Mouse (Mus musculus) cerebellum, adult 2 months (tissue): ENCODE results near the gene Hamp. TPM values are rescaled to one million over a fixed set of nuclear protein-coding genes. Genes with fewer than 3 reads are reported as not detected.
"Not testable (repeated sequence)": the region's sequence is repeated elsewhere in the genome, so short reads cannot be mapped to it uniquely, and the experiment has no call there.

Experiments used
- DNase-seq, 2 experiments: peaks; one replicate each; pipeline ENCODE4 v3.0.0; 2021
- H3K27ac ChIP-seq: fragments of 200-500 bp; 2 replicates; pipeline ENCODE4 v1.5.1; 2012; ENCODE audit warnings: low read length, control low read depth, inconsistent platforms; ENCODE audit not compliant: insufficient read depth
- H3K27me3 ChIP-seq: fragments of 200-500 bp; 2 replicates; pipeline ENCODE4 v1.6.1; 2012; ENCODE audit warnings: inconsistent platforms, mild to moderate bottlenecking, low read length, moderate library complexity; ENCODE audit not compliant: control insufficient read depth, insufficient read depth
- H3K4me1 ChIP-seq: fragments of 200-500 bp; 2 replicates; pipeline ENCODE4 v1.6.1; 2011; ENCODE audit warnings: low read length; ENCODE audit not compliant: control insufficient read depth, insufficient read depth
- H3K4me3 ChIP-seq: fragments of 200-500 bp; replicated peaks from 2 replicates; pipeline ENCODE3; 2011; ENCODE audit warnings: mild to moderate bottlenecking, low read depth, low read length, control low read depth; ENCODE audit not compliant: insufficient read depth
- CTCF ChIP-seq: fragments of 200-500 bp; IDR thresholded peaks from 2 replicates; pipeline ENCODE4 v1.5.1; 2011; ENCODE audit warnings: low read depth, mild to moderate bottlenecking, control low read depth, low read length, moderate library complexity, borderline replicate concordance; ENCODE audit not compliant: insufficient read depth
- POLR2A ChIP-seq: fragments of 200-500 bp; IDR thresholded peaks from 2 replicates; pipeline ENCODE4 v1.6.1; 2011; ENCODE audit warnings: low read length, control low read depth, borderline replicate concordance; ENCODE audit not compliant: insufficient read depth
- WGBS: fragments of 180-500 bp; shearing (Covaris S2); methylation state at CpG from one replicate; pipeline ENCODE4 v1.1.7; 2018; 5-methylcytosine and 5-hydroxymethylcytosine counted together
- polyA plus RNA-seq: library from polyadenylated mRNA; depleted of rRNA; stranded (reverse); fragments of >200 nt; gene quantifications from 2 replicates; pipeline ENCODE4 v1.2.3, GENCODE M21; 2012

Hamp gene
- polyA plus RNA-seq, 1 experiment = not detected

DNA sequence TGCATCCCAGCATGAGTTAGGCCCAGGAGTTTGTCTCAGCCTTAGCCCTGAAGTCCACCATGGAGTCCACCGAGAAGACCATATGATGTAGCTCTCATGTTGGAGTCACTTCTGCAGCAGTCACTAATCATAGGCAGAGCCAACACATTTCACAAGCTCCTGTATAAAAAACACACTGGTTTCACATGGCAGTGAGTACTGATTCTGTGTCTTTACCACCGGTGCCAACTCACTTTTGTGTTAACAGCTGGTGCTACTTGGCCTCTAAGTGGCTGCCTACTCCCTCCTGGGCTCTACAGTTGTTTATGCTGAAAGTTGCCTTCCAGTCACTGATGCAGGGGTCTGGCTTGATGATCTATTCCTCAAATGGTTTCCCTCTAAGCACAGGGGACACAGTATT lies 19.3 kb downstream of the Hamp start, which contains the start of gene Hamp2:
Gene Hamp2 (minus strand): TSS at position 101 of the 400 bp plus-strand sequence.
- H3K4me3 ChIP-seq, DNase-seq, H3K27ac ChIP-seq, H3K27me3 ChIP-seq, H3K4me1 ChIP-seq: not testable (repeated sequence)
- WGBS = 13% methylated on average over 2 of the region's 2 CpGs

DNA sequence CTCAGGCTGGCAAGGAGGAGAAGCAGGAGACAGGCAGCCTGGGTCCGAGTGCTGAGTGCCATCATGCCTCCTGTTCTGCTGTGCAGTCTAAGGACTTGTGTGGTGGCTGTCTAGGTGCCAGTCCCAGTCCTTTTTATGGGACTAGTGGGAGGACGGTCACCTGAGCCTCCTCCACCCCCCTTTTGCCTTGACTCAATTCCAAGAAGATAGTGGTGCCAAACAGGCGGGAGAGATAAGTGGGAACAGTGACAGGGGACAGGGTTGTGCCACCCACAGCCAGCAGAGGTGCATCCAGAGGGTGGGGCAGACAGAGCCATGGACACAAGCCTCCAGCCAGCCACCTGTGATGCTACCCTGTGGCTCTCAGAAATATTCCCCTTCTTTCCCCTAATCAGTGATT lies 19.8 kb downstream of the Hamp start:
- WGBS = 38% methylated on average over 3 of the region's 3 CpGs
- TF ChIP-seq CTCF (no peak), POLR2A (no peak)
- no peak for DNase-seq
- Histone ChIP-seq H3K4me3 (no peak overlapping the region), H3K27me3 (no peaks in the 10 kb centered on the region), H3K27ac (no peak overlapping the region), H3K4me1 (no peaks in the 10 kb centered on the region)

GRCm38 (mm10) chr7:30922490-30922889 lies 21.3 kb downstream of the Hamp start:
- not testable (repeated sequence) for H3K27me3 ChIP-seq, DNase-seq
- WGBS = 39% methylated on average over 3 of the region's 3 CpGs

DNA sequence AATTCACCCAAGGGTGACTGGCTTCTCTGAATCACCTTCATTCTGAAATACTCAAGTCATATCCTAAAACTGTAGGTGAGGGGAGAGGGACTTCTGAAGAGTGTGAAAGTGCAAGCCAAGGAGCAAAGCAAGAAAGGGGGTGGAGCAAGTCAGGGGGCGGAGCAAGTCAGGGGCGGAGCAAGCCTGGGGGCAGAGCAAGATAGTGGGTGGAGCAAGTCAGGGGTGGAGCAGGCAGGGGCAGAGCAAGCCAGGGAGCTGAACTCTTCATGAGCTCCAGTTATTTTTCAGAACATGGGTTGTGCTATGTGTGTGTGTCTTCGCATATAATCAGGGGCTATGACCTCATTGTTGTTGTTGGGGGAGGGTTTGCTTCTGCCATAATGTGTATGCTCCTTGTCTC lies 23.6 kb downstream of the Hamp start:
- Histone ChIP-seq H3K27me3 (no peaks in the 10 kb centered on the region), H3K27ac (no peak overlapping the region), H3K4me3 (no peak overlapping the region), H3K4me1 (no peaks in the 10 kb centered on the region)
- DNase-seq = no peak
- TF ChIP-seq POLR2A (no peak), CTCF (no peak)
- WGBS = 74% methylated on average over 3 of the region's 3 CpGs

More at GRCm38 (mm10) chr7:30922490-30922889, 21.3 kb downstream of the Hamp start:
- not testable (repeated sequence) for H3K4me3 ChIP-seq, H3K4me1 ChIP-seq, H3K27ac ChIP-seq

- H3K27ac ChIP-seq = peak overlapping the region; percentile 63; the same call in 1 of the 2 replicates
- no peaks in the 10 kb centered on the region for H3K4me1 ChIP-seq
- no peaks in the 10 kb centered on the region for H3K27me3 ChIP-seq
- H3K4me3 ChIP-seq = no peak overlapping the region
- DNase-seq = no peak
- 50% methylated on average over 4 of the region's 4 CpGs for WGBS
- TF ChIP-seq POLR2A (no peak), CTCF (no peak)
These were observed 26.6 kb downstream of the Hamp start for GRCm38 (mm10) chr7:30917219-30917618.

DNA sequence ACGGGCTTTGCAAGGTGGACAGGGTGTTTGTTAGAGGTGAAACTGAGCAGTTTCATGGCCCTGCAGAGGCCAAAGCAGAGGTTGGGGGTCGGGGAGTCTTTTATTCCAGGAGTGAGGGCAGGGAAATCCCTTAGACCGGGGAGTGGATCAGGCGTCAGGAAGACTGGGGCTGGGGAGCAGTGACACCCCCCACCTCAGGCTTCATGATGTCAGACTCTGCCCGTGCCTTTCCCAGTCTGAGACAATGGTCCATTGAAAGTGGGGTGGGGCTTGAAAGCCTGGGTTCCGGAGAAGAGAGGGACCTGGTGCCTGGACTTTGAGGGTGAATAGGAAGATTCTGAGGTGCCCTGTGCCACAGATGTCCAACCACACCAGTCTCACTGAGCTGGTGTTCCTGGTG lies 27.1 kb downstream of the Hamp start:
- Histone ChIP-seq H3K4me3 (no peak overlapping the region), H3K4me1 (no peaks in the 10 kb centered on the region), H3K27ac (peak overlapping the region; percentile 63; the same call in 1 of the 2 replicates), H3K27me3 (no peaks in the 10 kb centered on the region)
- DNase-seq = peak in 1 of 2 experiments; percentile 15
- TF ChIP-seq CTCF (no peak), POLR2A (no peak)
- 22% methylated on average over 6 of the region's 6 CpGs for whole genome bisulfite sequencing

GRCm38 (mm10) chr7:30914732-30915131 lies 29.1 kb downstream of the Hamp start, which contains the start of gene Mag:
TSS of gene Mag (minus strand) at chr7:30914873.
- 55% methylated on average over 8 of the region's 8 CpGs for WGBS
- no peaks in the 10 kb centered on the region for H3K4me1 ChIP-seq
- no peaks in the 10 kb centered on the region for H3K27me3 ChIP-seq
- H3K4me3 ChIP-seq = peak within 1 kb of the TSS; percentile 34
- H3K27ac ChIP-seq = peak within 1 kb of the TSS; percentile 70; the same call in 1 of the 2 replicates
- TF ChIP-seq CTCF (no peak), POLR2A (no peak)
- peak in 1 of 2 experiments; percentile 31 for DNase-seq

- Histone ChIP-seq H3K4me1 (no peaks in the 10 kb centered on the region), H3K27me3 (no peaks in the 10 kb centered on the region), H3K4me3 (no peak overlapping the region), H3K27ac (no peak overlapping the region)
- DNase-seq = no peak
- TF ChIP-seq POLR2A (no peak), CTCF (no peak)
- WGBS = 81% methylated on average over 6 of the region's 6 CpGs
These were observed 34.1 kb downstream of the Hamp start for GRCm38 (mm10) chr7:30909773-30910172.

DNA sequence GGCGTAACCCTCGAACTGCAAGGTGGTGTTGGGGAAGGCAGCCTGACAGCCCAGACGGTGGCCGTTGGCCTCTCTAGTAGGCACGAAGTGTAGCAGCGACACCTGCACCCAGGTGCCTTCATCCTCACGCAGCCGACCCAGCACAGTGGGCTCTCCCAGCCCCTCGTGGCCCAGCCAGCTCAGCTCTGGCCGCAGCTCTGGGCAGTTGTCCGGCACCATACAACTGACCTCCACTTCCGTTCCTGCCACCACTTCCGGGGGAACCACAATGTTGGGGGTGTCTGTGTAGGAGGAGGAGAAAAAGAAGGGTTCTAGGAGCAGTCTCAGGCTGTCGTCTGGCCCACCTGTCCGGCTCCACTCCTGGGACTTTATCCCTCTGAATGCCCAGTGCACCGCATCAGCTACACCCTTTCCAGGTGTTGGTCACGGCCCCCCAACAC lies 34.8 kb downstream of the Hamp start:
- TF ChIP-seq CTCF = no peak
- TF ChIP-seq POLR2A = no peak
- Histone ChIP-seq H3K4me1 (no peaks in the 10 kb centered on the region), H3K4me3 (no peak overlapping the region), H3K27ac (no peak overlapping the region), H3K27me3 (no peaks in the 10 kb centered on the region)
- DNase-seq = no peak
- 31% methylated on average over 17 of the region's 17 CpGs for WGBS
